Mouse (Mus musculus) E14TG2a.4 (cell line): ENCODE measurements around the gene Pigl.

Experiments
- CTCF ChIP-seq: conservative IDR thresholded peaks from 2 replicates; pipeline ENCODE4 v1.5.1; 2014; ENCODE audit warnings: low read length
- NANOG ChIP-seq: IDR thresholded peaks from 2 replicates; pipeline ENCODE4 v1.6.1; 2014; ENCODE audit warnings: borderline replicate concordance, low read length, mixed read lengths

- no peak for TF ChIP-seq CTCF
- no peak for TF ChIP-seq NANOG
These were observed 15.3 kb downstream of the Pigl start for GRCm38 (mm10) chr11:62473516-62473915.
